ENCODE assay signal across 10 mouse cellular contexts in genomic region chr16:76803725-76804124, GRCm38 (mm10).
A peak's percentile ranks its signal among the peaks of the same experiment; 100 is the strongest.
DNase-seq lines count a peak whose midpoint lies in the region; ATAC-seq and TF ChIP-seq lines count a peak whose summit lies in the region.
"Had no signal": no experiment of that assay in that cellular context is flagged by ENCODE, and none has a peak within 500 bp of the region (broad histone marks: within the 10 kb centered on the region; RNA-seq: fewer than 3 reads in every experiment).

No protein-coding gene starts in this region.

- no peaks in the 10 kb centered on the region for H3K9me3 ChIP-seq in midbrain, embryonic 14.5 days (ENCODE audit: control insufficient read depth, low read length)
- H3K9me3 ChIP-seq in midbrain, embryonic 15.5 days: no peaks in the 10 kb centered on the region
- H3K9me3 ChIP-seq in kidney, postnatal 0 days (replicated peaks; ENCODE audit: low read length): no peaks in the 10 kb centered on the region
- no peaks in the 10 kb centered on the region for H3K9me3 ChIP-seq in neural tube, embryonic 11.5 days (ENCODE audit: control insufficient read depth, low read length)
- H3K9me3 ChIP-seq: lung, embryonic 15.5 days had no signal

- TF ChIP-seq CTCF in kidney, postnatal 0 days (IDR thresholded peaks at IDR 0.05; ENCODE audit: low read depth): peak; percentile 74

- no peaks in the 10 kb centered on the region for H3K27me3 ChIP-seq in midbrain, embryonic 14.5 days (ENCODE audit: control insufficient read depth, insufficient read depth, low read length)
- no peaks in the 10 kb centered on the region for H3K27me3 ChIP-seq in midbrain, embryonic 15.5 days (replicated peaks)
- no peaks in the 10 kb centered on the region for H3K27me3 ChIP-seq in kidney, postnatal 0 days (ENCODE audit: insufficient read depth, low read length)
- H3K27me3 ChIP-seq in neural tube, embryonic 11.5 days (ENCODE audit: control insufficient read depth, insufficient read depth, low read length): no peaks in the 10 kb centered on the region
- H3K27me3 ChIP-seq: CH12.LX; lung, embryonic 15.5 days had no signal

- ATAC-seq in midbrain, embryonic 14.5 days (ENCODE audit: low FRiP score, low TSS enrichment): no peak
- no peak for ATAC-seq in midbrain, embryonic 15.5 days (replicated peaks)
- no peak for ATAC-seq in kidney, postnatal 0 days (replicated peaks; ENCODE audit: low FRiP score, low read depth)
- ATAC-seq in neural tube, embryonic 11.5 days (ENCODE audit: insufficient read depth, low FRiP score, low TSS enrichment): no peak

- peak; percentile 46 to 56 for DNase-seq in cerebellum, postnatal 10 days
- no peak for DNase-seq in cerebellum, adult 11-12 months
- peak; percentile 67 for DNase-seq in midbrain, embryonic 14.5 days
- peak; percentile 81 for DNase-seq in embryo, embryonic 10.5 days (ENCODE audit: low spot score)
- DNase-seq in kidney, postnatal 0 days (ENCODE audit: low spot score): peak; percentile 49
- peak; percentile 32 for DNase-seq in neural tube, embryonic 11.5 days (ENCODE audit: low spot score)
- DNase-seq in c-Kit-positive CD71-positive TER-119-positive erythroid progenitor cells, embryonic 14.5 days (ENCODE audit: low spot score): no peak

- H3K4me3 ChIP-seq in midbrain, embryonic 14.5 days (replicated peaks; ENCODE audit: low read depth, low read length): no peak overlapping the region
- H3K4me3 ChIP-seq in midbrain, embryonic 15.5 days: no peak overlapping the region
- no peak overlapping the region for H3K4me3 ChIP-seq in kidney, postnatal 0 days (replicated peaks; ENCODE audit: low read depth, low read length)
- H3K4me3 ChIP-seq in neural tube, embryonic 11.5 days (ENCODE audit: low read depth, low read length): no peak overlapping the region
- H3K4me3 ChIP-seq: lung, embryonic 15.5 days had no signal

- H3K27ac ChIP-seq in midbrain, embryonic 14.5 days (replicated peaks; ENCODE audit: low read depth, low read length): no peak overlapping the region
- no peak overlapping the region for H3K27ac ChIP-seq in midbrain, embryonic 15.5 days
- no peak overlapping the region for H3K27ac ChIP-seq in kidney, postnatal 0 days
- no peak overlapping the region for H3K27ac ChIP-seq in neural tube, embryonic 11.5 days (ENCODE audit: low read depth, low read length)
- H3K27ac ChIP-seq: lung, embryonic 15.5 days had no signal

- no peak overlapping the region for H3K9ac ChIP-seq in midbrain, embryonic 14.5 days (replicated peaks; ENCODE audit: low read length)
- H3K9ac ChIP-seq in midbrain, embryonic 15.5 days: no peak overlapping the region
- no peak overlapping the region for H3K9ac ChIP-seq in kidney, postnatal 0 days (ENCODE audit: low read depth, low read length)
- H3K9ac ChIP-seq in neural tube, embryonic 11.5 days (ENCODE audit: low read length): no peak overlapping the region
- H3K9ac ChIP-seq: lung, embryonic 15.5 days had no signal

- WGBS in midbrain, embryonic 14.5 days: 34% methylated on average over 3 of the region's 3 CpGs
- 33% methylated on average over 3 of the region's 3 CpGs for WGBS in midbrain, embryonic 15.5 days
- WGBS in kidney, postnatal 0 days: 30% methylated on average over 3 of the region's 3 CpGs
- 33% methylated on average over 3 of the region's 3 CpGs for WGBS in neural tube, embryonic 11.5 days

- H3K4me1 ChIP-seq in midbrain, embryonic 14.5 days (ENCODE audit: control insufficient read depth, insufficient read depth, low read length): no peaks in the 10 kb centered on the region
- H3K4me1 ChIP-seq in midbrain, embryonic 15.5 days: no peaks in the 10 kb centered on the region
- H3K4me1 ChIP-seq in kidney, postnatal 0 days (replicated peaks; ENCODE audit: insufficient read depth, low read length): no peaks in the 10 kb centered on the region
- no peaks in the 10 kb centered on the region for H3K4me1 ChIP-seq in neural tube, embryonic 11.5 days (ENCODE audit: control insufficient read depth, insufficient read depth, low read length)

- H3K4me2 ChIP-seq in midbrain, embryonic 14.5 days (ENCODE audit: low read length): no peak overlapping the region
- H3K4me2 ChIP-seq in midbrain, embryonic 15.5 days: no peak overlapping the region
- no peak overlapping the region for H3K4me2 ChIP-seq in kidney, postnatal 0 days (ENCODE audit: low read length)
- H3K4me2 ChIP-seq in neural tube, embryonic 11.5 days (ENCODE audit: low read depth): no peak overlapping the region
- H3K4me2 ChIP-seq: lung, embryonic 15.5 days had no signal

- no peaks in the 10 kb centered on the region for H3K36me3 ChIP-seq in midbrain, embryonic 14.5 days (ENCODE audit: control insufficient read depth, insufficient read depth, low read length)
- H3K36me3 ChIP-seq in midbrain, embryonic 15.5 days (replicated peaks): no peaks in the 10 kb centered on the region
- no peaks in the 10 kb centered on the region for H3K36me3 ChIP-seq in kidney, postnatal 0 days (ENCODE audit: insufficient read depth, low read length)
- H3K36me3 ChIP-seq in neural tube, embryonic 11.5 days (ENCODE audit: control insufficient read depth, insufficient read depth, low read length): no peaks in the 10 kb centered on the region
- H3K36me3 ChIP-seq: lung, embryonic 15.5 days had no signal

Comparison
In these comparisons a context has a peak if more than half of its experiments do, and no peak if none do; other contexts are left out.
1. DNase-seq: peak in cerebellum, postnatal 10 days (2 of 2), midbrain, embryonic 14.5 days (single experiment), embryo, embryonic 10.5 days (single experiment), kidney, postnatal 0 days (single experiment) and neural tube, embryonic 11.5 days (single experiment); none in cerebellum, adult 11-12 months (single experiment) and c-Kit-positive CD71-positive TER-119-positive erythroid progenitor cells, embryonic 14.5 days (single experiment).